Mouse (Mus musculus): Measurements from ENCODE around the gene Cfap100.

GRCm38 (mm10) chr6:90381465-90381864, 47.1 kb downstream of the Cfap100 start:
- TF ChIP-seq CTCF (conservative IDR thresholded peaks at IDR 0.05; ENCODE audit: low read length) (no peak), POU5F1 (IDR thresholded peaks at IDR 0.05; ENCODE audit: borderline replicate concordance, low read length) (no peak)

Measured in E14TG2a.4 (cell line).